8 mouse cellular contexts compared by ENCODE assay signal in genomic region chr7:112444152-112444984, GRCm38 (mm10). TPM values are rescaled to one million over a fixed set of nuclear protein-coding genes. Genes with fewer than 3 reads are reported as not detected.
DNase-seq lines count a peak whose midpoint lies in the region; ATAC-seq and TF ChIP-seq lines count a peak whose summit lies in the region.

No protein-coding gene starts in this region.

- no peak; the same call in 1 of the 2 replicates for ATAC-seq in heart, embryonic 13.5 days (ENCODE audit: extremely low read depth, insufficient number of reproducible peaks, low FRiP score, low TSS enrichment)
- ATAC-seq in hindbrain, postnatal 0 days, result peak; percentile 76

- WGBS in heart, embryonic 13.5 days, result 23% methylated on average over 12 of the region's 12 CpGs
- 13% methylated on average over 12 of the region's 12 CpGs for WGBS in hindbrain, postnatal 0 days

- H3K4me3 ChIP-seq in heart, embryonic 13.5 days, result 0 out of 2 replicates have a peak overlapping the region, but pooled peaks have one; percentile 17
- no peak overlapping the region for H3K4me3 ChIP-seq in hindbrain, postnatal 0 days (ENCODE audit: low read length)

- no peak for DNase-seq in heart, adult 8-10 months (ENCODE audit: low spot score)
- DNase-seq in cerebellum, adult 9-10 months, result peak; percentile 91
- peak; percentile 62 for DNase-seq in hindbrain, postnatal 0 days (ENCODE audit: low spot score)
- peak; percentile 31 for DNase-seq in mesoderm, embryonic 11.5 days (ENCODE audit: low read depth, low spot score)
- no peak for DNase-seq in thymus, postnatal 4 days
- DNase-seq in right cerebral cortex, adult 18-20 months, result no peak
- no peak for DNase-seq in urinary bladder, postnatal 10 days (ENCODE audit: low spot score)

- no peaks in the 10 kb centered on the region for H3K9me3 ChIP-seq in heart, embryonic 13.5 days
- H3K9me3 ChIP-seq in hindbrain, postnatal 0 days (ENCODE audit: low read length), result no peaks in the 10 kb centered on the region

- H3K27me3 ChIP-seq in heart, embryonic 13.5 days (replicated peaks), result no peaks in the 10 kb centered on the region
- no peaks in the 10 kb centered on the region for H3K27me3 ChIP-seq in hindbrain, postnatal 0 days (ENCODE audit: insufficient read depth, low read length)

- TF ChIP-seq CTCF in hindbrain, postnatal 0 days (IDR thresholded peaks at IDR 0.05; ENCODE audit: low read depth), result no peak

- peak overlapping the region; percentile 54 for H3K9ac ChIP-seq in heart, embryonic 13.5 days
- H3K9ac ChIP-seq in hindbrain, postnatal 0 days (replicated peaks; ENCODE audit: low read length), result no peak overlapping the region

- peak overlapping the region; percentile 74 for H3K27ac ChIP-seq in heart, embryonic 13.5 days (replicated peaks)
- H3K27ac ChIP-seq in hindbrain, postnatal 0 days, result no peak overlapping the region

- no peaks in the 10 kb centered on the region; the same call in 1 of the 2 replicates for H3K36me3 ChIP-seq in heart, embryonic 13.5 days
- H3K36me3 ChIP-seq in hindbrain, postnatal 0 days (ENCODE audit: insufficient read depth, low read length), result no peaks in the 10 kb centered on the region

- H3K4me2 ChIP-seq in heart, embryonic 13.5 days, result peak overlapping the region; percentile 52
- H3K4me2 ChIP-seq in hindbrain, postnatal 0 days (ENCODE audit: low read depth, low read length), result peak overlapping the region; percentile 23; the same call in 1 of the 2 replicates

- H3K4me1 ChIP-seq in heart, embryonic 13.5 days, result peaks cover 67% of the 10 kb centered on the region
- peaks cover 11% of the 10 kb centered on the region for H3K4me1 ChIP-seq in hindbrain, postnatal 0 days (ENCODE audit: insufficient read depth, low read length)

RNA-seq across cellular contexts. Expression of gene Parva, which starts 17.1 kb away (rescaled TPM):
- polyA plus RNA-seq in heart, embryonic 13.5 days (2015; fragmentation: Nextera tagmentation; extraction: Ambion mirVana), result 81.5 and 83.7 TPM in 2 replicates
- total RNA-seq in heart, adult 8-10 months (2022), result 10 to 100 TPM; 42.6 to 46.1 (median 44.5) TPM
- 34.0 and 35.9 TPM in 2 replicates for total RNA-seq in hindbrain, postnatal 0 days (2014; rRNA removed)
- polyA plus RNA-seq in hindbrain, postnatal 0 days (2015; fragmentation: Nextera tagmentation; extraction: Ambion mirVana), result 26.3 and 28.8 TPM in 2 replicates

Comparison
In these comparisons a context has a peak if more than half of its experiments do, and no peak if none do; other contexts are left out.
1. DNase-seq: peak in cerebellum, adult 9-10 months (single experiment), hindbrain, postnatal 0 days (single experiment) and mesoderm, embryonic 11.5 days (single experiment); none in heart, adult 8-10 months (single experiment), thymus, postnatal 4 days (single experiment), right cerebral cortex, adult 18-20 months (single experiment) and urinary bladder, postnatal 10 days (single experiment).